Mouse (Mus musculus): ENCODE measurements around the gene Slc25a54. TPM values are rescaled to one million over a fixed set of nuclear protein-coding genes. Genes with fewer than 3 reads are reported as not detected.

Gene Slc25a54
- polyA plus RNA-seq, 1 experiment from 2014 or later: not detected

DNA sequence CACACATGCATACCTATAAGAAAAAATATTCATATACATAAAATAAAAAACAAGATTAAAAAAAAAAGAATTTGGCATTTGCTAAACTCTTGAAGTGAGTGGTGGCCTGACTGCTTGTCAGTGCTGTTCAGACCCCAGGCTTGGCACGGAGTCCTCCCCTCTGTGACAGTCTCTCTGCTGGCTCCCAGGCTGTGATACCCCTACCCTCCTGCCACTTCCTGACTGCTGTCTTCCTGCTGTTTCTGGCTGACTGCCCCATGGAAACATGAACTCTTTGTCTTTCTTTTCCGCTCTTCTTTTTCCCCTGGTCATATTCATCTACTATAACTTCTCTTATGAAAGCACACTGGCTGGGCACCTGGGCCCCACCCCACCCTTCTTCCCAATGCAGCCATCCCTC, 83.8 kb downstream of the Slc25a54 start:
- Histone ChIP-seq H3K9ac (replicated peaks) (no peak overlapping the region), H3K36me3 (replicated peaks; ENCODE audit: insufficient read depth, low read length) (peaks cover 4% of the 10 kb centered on the region; the same call in 1 of the 2 replicates), H3K4me2 (ENCODE audit: low read depth, low read length) (no peak overlapping the region), H3K27ac (ENCODE audit: low read depth) (no peak overlapping the region), H3K9me3 (ENCODE audit: low read length) (no peaks in the 10 kb centered on the region), H3K4me1 (ENCODE audit: insufficient read depth) (no peaks in the 10 kb centered on the region), H3K4me3 (ENCODE audit: low read depth, low read length) (no peak overlapping the region), H3K27me3 (ENCODE audit: insufficient read depth, low read length) (no peaks in the 10 kb centered on the region)
- 83% methylated on average over 2 of the region's 2 CpGs for WGBS (ENCODE audit: insufficient replicate concordance)
- no peak for ATAC-seq
- no peak for DNase-seq
- no peak for TF ChIP-seq CTCF (IDR thresholded peaks at IDR 0.05; ENCODE audit: low read depth)
- TF ChIP-seq EP300 (IDR thresholded peaks at IDR 0.05; ENCODE audit: low read depth): no peak

- 83% methylated on average over 1 of the region's 1 CpGs for WGBS (ENCODE audit: insufficient replicate concordance)
- Histone ChIP-seq H3K4me1 (ENCODE audit: insufficient read depth) (no peaks in the 10 kb centered on the region), H3K9ac (replicated peaks) (no peak overlapping the region), H3K27me3 (ENCODE audit: insufficient read depth, low read length) (no peaks in the 10 kb centered on the region), H3K4me2 (ENCODE audit: low read depth, low read length) (no peak overlapping the region), H3K27ac (ENCODE audit: low read depth) (no peak overlapping the region), H3K4me3 (ENCODE audit: low read depth, low read length) (no peak overlapping the region), H3K36me3 (replicated peaks; ENCODE audit: insufficient read depth, low read length) (peaks cover 4% of the 10 kb centered on the region; the same call in 1 of the 2 replicates), H3K9me3 (ENCODE audit: low read length) (no peaks in the 10 kb centered on the region)
- DNase-seq (no peak), ATAC-seq (no peak)
- TF ChIP-seq EP300 (IDR thresholded peaks at IDR 0.05; ENCODE audit: low read depth) (no peak), CTCF (IDR thresholded peaks at IDR 0.05; ENCODE audit: low read depth) (no peak)
Observed at GRCm38 (mm10) chr3:109164644-109165043, 84.4 kb downstream of the Slc25a54 start.

DNA sequence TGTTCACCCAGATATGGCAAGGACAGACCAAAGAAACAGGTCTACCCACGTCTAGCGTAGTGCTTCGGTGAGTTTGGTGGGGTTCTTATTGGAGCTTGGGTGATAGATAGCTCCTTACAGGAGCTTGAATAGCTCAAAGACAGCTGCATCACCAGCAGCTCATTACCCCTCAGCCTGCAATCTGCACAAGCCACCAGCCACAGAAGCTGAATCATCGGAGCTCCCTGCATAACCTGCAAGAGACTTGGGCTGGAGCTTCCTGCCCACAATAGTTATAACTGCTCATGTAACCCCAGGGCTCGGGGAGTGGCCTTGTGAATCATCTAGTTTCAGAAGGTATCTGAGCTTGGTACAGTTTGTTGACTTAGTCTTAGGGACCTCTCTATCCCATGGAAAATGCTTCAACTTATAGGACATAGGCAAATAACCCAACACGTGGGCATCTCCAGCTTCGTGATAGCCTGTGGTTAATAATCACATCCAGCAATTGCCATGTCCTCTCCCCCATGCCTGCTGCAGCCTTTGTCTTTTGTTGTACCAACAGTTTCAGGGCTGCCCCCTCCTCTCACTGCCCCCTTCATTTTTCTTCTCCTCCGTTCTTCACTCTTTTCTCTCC, 85.1 kb downstream of the Slc25a54 start:
- DNase-seq (no peak), ATAC-seq (no peak)
- peaks cover 4% of the 10 kb centered on the region; the same call in 1 of the 2 replicates for H3K36me3 ChIP-seq (replicated peaks; ENCODE audit: insufficient read depth, low read length)
- TF ChIP-seq CTCF (IDR thresholded peaks at IDR 0.05; ENCODE audit: low read depth): no peak
- TF ChIP-seq EP300 (IDR thresholded peaks at IDR 0.05; ENCODE audit: low read depth): no peak
- H3K4me3 ChIP-seq (ENCODE audit: low read depth, low read length): no peak overlapping the region
- no peaks in the 10 kb centered on the region for H3K27me3 ChIP-seq (ENCODE audit: insufficient read depth, low read length)
- 51% methylated on average over 8 of the region's 8 CpGs for WGBS (ENCODE audit: insufficient replicate concordance)
- H3K9me3 ChIP-seq (ENCODE audit: low read length): no peaks in the 10 kb centered on the region
- no peak overlapping the region for H3K9ac ChIP-seq (replicated peaks)
- no peak overlapping the region for H3K4me2 ChIP-seq (ENCODE audit: low read depth, low read length)
- H3K27ac ChIP-seq (ENCODE audit: low read depth): no peak overlapping the region
- H3K4me1 ChIP-seq (ENCODE audit: insufficient read depth): no peaks in the 10 kb centered on the region

Small RNA genes within 50 kb of the gene (microRNA-seq; reads per million reads assigned to microRNA genes)
- gene Gm44384: not detected

Other genes starting within 250 kb of the Slc25a54 start
- 18.1 and 19.3 TPM in 2 replicates for gene Stxbp3, start 239.9 kb upstream of the Slc25a54 start, polyA plus RNA-seq (2015; fragmentation: Nextera tagmentation; extraction: Ambion mirVana)
- gene Fndc7, start 190.5 kb upstream of the Slc25a54 start, polyA plus RNA-seq (2015; fragmentation: Nextera tagmentation; extraction: Ambion mirVana): 0.06 and 0.09 TPM in 2 replicates
- gene Prpf38b, start 168.7 kb upstream of the Slc25a54 start, polyA plus RNA-seq (2015; fragmentation: Nextera tagmentation; extraction: Ambion mirVana): 21.5 and 23.9 TPM in 2 replicates
- gene Henmt1, start 140.6 kb upstream of the Slc25a54 start, polyA plus RNA-seq (2015; fragmentation: Nextera tagmentation; extraction: Ambion mirVana): not detected in 2 replicates
- not detected in 2 replicates for gene Gm9857, start 140.0 kb upstream of the Slc25a54 start, polyA plus RNA-seq (2015; fragmentation: Nextera tagmentation; extraction: Ambion mirVana)
- 1.9 and 2.2 TPM in 2 replicates for gene Fam102b, start 52.9 kb upstream of the Slc25a54 start, polyA plus RNA-seq (2015; fragmentation: Nextera tagmentation; extraction: Ambion mirVana)
- 4.0 and 5.7 TPM in 2 replicates for gene Slc25a24, start 42.7 kb downstream of the Slc25a54 start, polyA plus RNA-seq (2015; fragmentation: Nextera tagmentation; extraction: Ambion mirVana)